Mouse (Mus musculus): Measurements from ENCODE around the gene Wsb2. TPM values are rescaled to one million over a fixed set of nuclear protein-coding genes. Genes with fewer than 3 reads are reported as not detected.

The Wsb2 gene
- polyA plus RNA-seq, 1 experiment = 120 TPM

DNA sequence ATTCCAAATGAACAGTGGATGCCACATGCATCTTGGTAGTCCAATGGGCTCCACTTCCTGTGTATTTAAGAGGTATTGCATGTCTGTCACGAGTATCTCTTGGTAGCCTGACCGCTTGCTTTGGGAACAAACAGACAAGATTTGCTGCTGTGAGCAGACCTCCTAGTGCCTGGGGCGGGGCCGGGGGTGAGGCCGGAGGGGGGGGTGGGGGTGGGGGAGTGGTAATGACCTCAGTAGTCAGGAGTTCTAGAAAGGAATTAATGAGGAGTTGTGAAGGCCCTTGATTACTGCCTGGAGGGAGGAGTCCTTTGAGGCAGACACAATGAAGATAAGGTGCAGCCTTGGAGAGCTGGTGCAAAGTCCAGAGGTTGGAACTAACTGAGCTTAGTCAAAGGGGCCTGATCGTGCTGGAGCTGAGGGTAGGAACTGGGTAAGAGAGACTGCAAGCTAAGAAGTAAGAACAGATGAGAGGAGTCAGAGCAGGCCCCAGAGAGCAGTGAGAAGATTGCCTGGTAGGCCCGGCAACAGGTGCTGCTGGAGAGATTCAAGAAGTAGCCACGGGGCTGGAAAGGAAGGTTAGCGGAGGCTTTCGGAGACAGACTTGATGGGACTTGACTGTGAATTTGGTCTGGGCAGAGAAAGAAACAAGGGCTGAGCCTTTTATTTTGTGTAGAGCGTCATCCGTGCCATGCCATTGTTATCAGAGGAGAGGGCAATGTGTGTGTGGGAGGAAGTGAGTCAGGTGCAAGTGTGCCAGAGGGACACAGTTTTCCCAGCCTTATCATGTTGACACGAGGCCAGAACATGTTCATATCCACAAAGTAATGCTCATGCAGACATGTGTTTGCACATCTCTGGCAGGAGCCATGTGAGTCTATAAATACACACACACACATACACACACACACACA lies 3.8 kb downstream of the Wsb2 start:
- Histone ChIP-seq H3K36me3 (ENCODE audit: control insufficient read depth, insufficient read depth, low read length) (peaks cover 7% of the 10 kb centered on the region; the same call in 1 of the 2 replicates), H3K4me3 (ENCODE audit: control insufficient read depth, insufficient read depth, low read length) (no peak overlapping the region), H3K27me3 (ENCODE audit: control insufficient read depth, insufficient read depth, low read length) (no peaks in the 10 kb centered on the region), H3K27ac (ENCODE audit: control insufficient read depth, insufficient read depth, low read length) (no peak overlapping the region), H3K4me1 (replicated peaks; ENCODE audit: control insufficient read depth, insufficient read depth, low read length) (peaks cover 44% of the 10 kb centered on the region)
- TF ChIP-seq POLR2A (IDR thresholded peaks at IDR 0.05; ENCODE audit: control insufficient read depth, extremely low read depth, insufficient read depth, low read length, poor library complexity) = no peak
- TF ChIP-seq CTCF (IDR thresholded peaks at IDR 0.05; ENCODE audit: borderline replicate concordance, control insufficient read depth, extremely low read depth, insufficient read depth, low read length, poor library complexity) = no peak
- DNase-seq = no peak
- WGBS = 70% methylated on average over 13 of the region's 13 CpGs

DNA sequence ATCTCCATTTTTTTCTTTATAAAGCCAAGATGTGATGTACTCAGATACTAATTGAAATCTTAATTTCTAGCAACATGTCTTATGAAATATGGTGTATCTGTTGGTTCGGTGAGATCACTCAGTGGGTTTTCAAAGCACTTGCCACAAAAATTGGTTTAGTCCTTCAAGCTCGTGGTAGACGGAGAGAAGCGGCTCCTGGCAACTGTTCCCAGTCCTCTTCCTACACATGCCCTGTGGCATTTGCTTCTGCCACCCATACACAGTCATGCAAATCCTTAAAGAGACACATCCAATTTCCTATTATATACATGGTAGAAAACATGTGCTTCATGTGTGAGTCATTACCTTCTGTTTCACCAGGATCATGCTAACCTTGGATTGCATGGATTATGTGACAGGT lies 4.5 kb downstream of the Wsb2 start:
- no peak for TF ChIP-seq POLR2A (IDR thresholded peaks at IDR 0.05; ENCODE audit: control insufficient read depth, extremely low read depth, insufficient read depth, low read length, poor library complexity)
- TF ChIP-seq CTCF (IDR thresholded peaks at IDR 0.05; ENCODE audit: borderline replicate concordance, control insufficient read depth, extremely low read depth, insufficient read depth, low read length, poor library complexity) = no peak
- Histone ChIP-seq H3K27me3 (ENCODE audit: control insufficient read depth, insufficient read depth, low read length) (no peaks in the 10 kb centered on the region), H3K4me3 (ENCODE audit: control insufficient read depth, insufficient read depth, low read length) (no peak overlapping the region), H3K4me1 (replicated peaks; ENCODE audit: control insufficient read depth, insufficient read depth, low read length) (peaks cover 41% of the 10 kb centered on the region), H3K36me3 (ENCODE audit: control insufficient read depth, insufficient read depth, low read length) (peaks cover 8% of the 10 kb centered on the region; the same call in 1 of the 2 replicates), H3K27ac (ENCODE audit: control insufficient read depth, insufficient read depth, low read length) (no peak overlapping the region)
- DNase-seq = no peak
- 95% methylated on average over 4 of the region's 4 CpGs for WGBS

DNA sequence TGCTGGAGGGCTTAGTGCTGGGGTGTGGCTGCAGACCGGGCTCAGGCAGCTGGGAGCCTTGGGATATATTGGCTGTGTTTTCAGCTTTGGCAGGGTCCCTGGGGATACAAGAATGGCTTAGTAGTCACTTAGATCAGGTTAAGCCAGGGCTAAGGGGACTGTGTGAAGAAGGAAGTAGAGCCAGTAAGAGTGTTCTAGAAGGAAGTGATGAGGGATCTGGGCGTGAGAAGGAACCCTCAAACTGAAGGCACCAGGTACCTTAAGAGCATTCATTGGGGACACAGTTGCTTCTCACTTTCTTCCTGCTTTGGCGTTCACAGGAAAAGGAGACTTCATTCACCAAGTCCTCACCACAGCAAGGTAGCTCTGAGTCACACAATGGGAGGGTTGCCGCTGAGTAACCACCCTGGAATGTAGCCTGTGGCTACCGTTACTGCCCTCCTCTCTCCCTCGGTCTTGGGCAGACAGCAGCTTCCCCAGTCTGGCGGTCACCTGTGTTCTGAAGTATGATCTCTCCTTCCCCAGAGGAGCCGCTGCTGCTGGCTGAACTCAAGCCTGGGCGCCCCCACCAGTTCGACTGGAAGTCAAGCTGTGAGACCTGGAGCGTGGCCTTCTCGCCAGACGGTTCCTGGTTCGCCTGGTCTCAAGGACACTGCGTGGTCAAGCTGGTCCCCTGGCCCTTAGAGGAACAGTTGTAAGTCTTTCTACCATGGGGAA lies 6.1 kb downstream of the Wsb2 start:
- Histone ChIP-seq H3K4me1 (replicated peaks; ENCODE audit: control insufficient read depth, insufficient read depth, low read length) (peaks cover 36% of the 10 kb centered on the region), H3K27ac (ENCODE audit: control insufficient read depth, insufficient read depth, low read length) (no peak overlapping the region), H3K36me3 (ENCODE audit: control insufficient read depth, insufficient read depth, low read length) (peaks cover 12% of the 10 kb centered on the region; the same call in 1 of the 2 replicates), H3K27me3 (ENCODE audit: control insufficient read depth, insufficient read depth, low read length) (no peaks in the 10 kb centered on the region), H3K4me3 (ENCODE audit: control insufficient read depth, insufficient read depth, low read length) (no peak overlapping the region)
- DNase-seq = no peak
- TF ChIP-seq CTCF (IDR thresholded peaks at IDR 0.05; ENCODE audit: borderline replicate concordance, control insufficient read depth, extremely low read depth, insufficient read depth, low read length, poor library complexity) (no peak), POLR2A (IDR thresholded peaks at IDR 0.05; ENCODE audit: control insufficient read depth, extremely low read depth, insufficient read depth, low read length, poor library complexity) (no peak)
- 52% methylated on average over 15 of the region's 15 CpGs for WGBS

DNA sequence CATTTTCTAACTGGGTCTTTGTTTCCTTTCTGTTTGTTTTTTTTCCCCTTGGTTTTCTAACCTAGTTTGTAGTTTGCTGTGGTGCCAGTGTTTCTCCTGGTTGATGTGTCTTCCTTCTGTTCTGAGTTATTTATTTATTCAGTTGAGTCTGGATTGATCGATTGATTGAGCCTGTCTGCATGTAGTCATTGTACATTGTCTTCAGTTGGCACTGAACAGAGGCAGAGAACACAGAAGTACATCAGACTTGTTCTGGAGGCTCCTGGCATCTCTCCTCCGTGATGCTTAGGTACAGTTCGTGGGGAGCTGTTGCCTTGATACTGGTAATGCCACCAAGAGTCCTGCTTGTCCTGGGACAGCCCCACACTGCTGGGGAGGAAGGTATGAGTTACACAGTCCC lies 7.7 kb downstream of the Wsb2 start:
- H3K27ac ChIP-seq (ENCODE audit: control insufficient read depth, insufficient read depth, low read length) = no peak overlapping the region
- H3K4me3 ChIP-seq (ENCODE audit: control insufficient read depth, insufficient read depth, low read length) = no peak overlapping the region
- TF ChIP-seq CTCF (IDR thresholded peaks at IDR 0.05; ENCODE audit: borderline replicate concordance, control insufficient read depth, extremely low read depth, insufficient read depth, low read length, poor library complexity) = no peak
- TF ChIP-seq POLR2A (IDR thresholded peaks at IDR 0.05; ENCODE audit: control insufficient read depth, extremely low read depth, insufficient read depth, low read length, poor library complexity) = no peak
- no peaks in the 10 kb centered on the region for H3K27me3 ChIP-seq (ENCODE audit: control insufficient read depth, insufficient read depth, low read length)
- DNase-seq = no peak
- WGBS = 94% methylated on average over 3 of the region's 3 CpGs
- peaks cover 23% of the 10 kb centered on the region for H3K36me3 ChIP-seq (ENCODE audit: control insufficient read depth, insufficient read depth, low read length)
- H3K4me1 ChIP-seq (replicated peaks; ENCODE audit: control insufficient read depth, insufficient read depth, low read length) = peaks cover 24% of the 10 kb centered on the region

DNA sequence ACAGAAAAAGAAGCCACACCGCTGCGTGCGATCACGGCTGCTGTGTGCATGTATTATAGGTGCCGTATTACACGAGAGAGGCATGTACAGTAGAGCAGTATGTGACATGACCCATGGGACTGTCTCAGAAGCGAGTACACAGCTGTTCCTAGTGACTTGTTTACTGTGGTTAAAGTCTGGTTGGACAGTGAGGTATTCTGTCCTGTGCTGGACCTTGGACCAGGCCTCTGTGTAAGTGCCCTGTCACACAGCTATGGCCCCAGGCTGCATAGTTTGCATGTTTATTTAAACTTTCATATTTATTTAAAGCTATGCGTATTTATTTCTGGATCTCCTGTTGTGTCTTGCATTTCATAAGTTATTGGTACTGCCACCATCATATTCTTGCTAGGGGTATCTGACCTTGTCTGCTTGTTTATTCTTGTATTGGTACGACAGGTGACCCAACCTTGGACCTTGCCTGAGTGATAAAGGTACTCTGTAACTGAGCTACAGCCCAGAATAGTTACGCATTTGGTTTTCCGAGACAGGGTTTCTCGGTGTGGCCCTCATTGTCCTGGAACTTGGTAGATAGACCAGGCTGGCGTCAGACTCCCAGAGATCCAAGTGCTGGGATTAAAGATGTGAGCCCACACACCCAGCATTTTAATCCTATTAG lies 8.9 kb downstream of the Wsb2 start:
- TF ChIP-seq CTCF (IDR thresholded peaks at IDR 0.05; ENCODE audit: borderline replicate concordance, control insufficient read depth, extremely low read depth, insufficient read depth, low read length, poor library complexity) (no peak), POLR2A (IDR thresholded peaks at IDR 0.05; ENCODE audit: control insufficient read depth, extremely low read depth, insufficient read depth, low read length, poor library complexity) (no peak)
- Histone ChIP-seq H3K27ac (ENCODE audit: control insufficient read depth, insufficient read depth, low read length) (no peak overlapping the region), H3K27me3 (ENCODE audit: control insufficient read depth, insufficient read depth, low read length) (no peaks in the 10 kb centered on the region), H3K4me3 (ENCODE audit: control insufficient read depth, insufficient read depth, low read length) (no peak overlapping the region), H3K4me1 (replicated peaks; ENCODE audit: control insufficient read depth, insufficient read depth, low read length) (peaks cover 17% of the 10 kb centered on the region), H3K36me3 (ENCODE audit: control insufficient read depth, insufficient read depth, low read length) (peaks cover 33% of the 10 kb centered on the region)
- 95% methylated on average over 13 of the region's 13 CpGs for WGBS
- no peak for DNase-seq

DNA sequence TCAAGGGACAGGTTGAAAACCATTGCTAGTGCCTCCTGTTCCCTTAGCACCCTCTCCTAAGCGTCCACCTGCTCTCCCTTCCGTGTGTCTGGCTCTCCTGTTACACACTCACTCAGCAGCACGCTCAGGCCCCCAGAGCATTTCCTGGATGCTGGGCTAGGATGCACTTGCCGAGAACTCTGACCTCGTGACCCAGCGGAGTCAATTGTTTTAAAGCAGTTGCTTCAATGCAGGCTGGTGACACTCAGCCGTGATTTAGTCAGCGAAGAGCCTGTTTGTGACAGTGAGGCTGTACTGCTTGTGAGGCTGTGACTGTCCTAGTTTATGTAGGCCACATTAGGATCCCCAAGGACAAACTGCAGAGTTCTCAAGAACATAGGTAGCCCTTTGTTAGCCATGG lies 10.1 kb downstream of the Wsb2 start:
- H3K4me3 ChIP-seq (ENCODE audit: control insufficient read depth, insufficient read depth, low read length) = no peak overlapping the region
- H3K4me1 ChIP-seq (replicated peaks; ENCODE audit: control insufficient read depth, insufficient read depth, low read length) = peaks cover 11% of the 10 kb centered on the region
- 91% methylated on average over 8 of the region's 8 CpGs for whole genome bisulfite sequencing
- DNase-seq = no peak
- H3K36me3 ChIP-seq (ENCODE audit: control insufficient read depth, insufficient read depth, low read length) = peaks cover 45% of the 10 kb centered on the region
- TF ChIP-seq POLR2A (IDR thresholded peaks at IDR 0.05; ENCODE audit: control insufficient read depth, extremely low read depth, insufficient read depth, low read length, poor library complexity) (no peak), CTCF (IDR thresholded peaks at IDR 0.05; ENCODE audit: borderline replicate concordance, control insufficient read depth, extremely low read depth, insufficient read depth, low read length, poor library complexity) (no peak)
- H3K27me3 ChIP-seq (ENCODE audit: control insufficient read depth, insufficient read depth, low read length) = no peaks in the 10 kb centered on the region
- no peak overlapping the region for H3K27ac ChIP-seq (ENCODE audit: control insufficient read depth, insufficient read depth, low read length)

All from thymus, adult 2 months (tissue).